Mouse (Mus musculus) small intestine, adult 2 months (tissue): ENCODE data around the gene Cypt15.

Experiments
- CTCF ChIP-seq: fragments of 200-500 bp; IDR thresholded peaks from 2 replicates; pipeline ENCODE4 v1.5.1; 2012; ENCODE audit warnings: low read depth, mild to moderate bottlenecking, control low read depth, inconsistent platforms, low read length, moderate library complexity, mixed read lengths; ENCODE audit not compliant: insufficient replicate concordance, insufficient read length; ENCODE audit errors: extremely low read depth
- POLR2A ChIP-seq: fragments of 200-500 bp; IDR thresholded peaks from 2 replicates; pipeline ENCODE4 v1.6.1; 2012; ENCODE audit warnings: low read depth, mild to moderate bottlenecking, control low read depth, inconsistent platforms, low read length, moderate library complexity

- TF ChIP-seq POLR2A: no peak
- TF ChIP-seq CTCF: no peak
Observed at GRCm38 (mm10) chrX:39378830-39379229, 32.8 kb downstream of the Cypt15 start.
